In the genomic region with DNA sequence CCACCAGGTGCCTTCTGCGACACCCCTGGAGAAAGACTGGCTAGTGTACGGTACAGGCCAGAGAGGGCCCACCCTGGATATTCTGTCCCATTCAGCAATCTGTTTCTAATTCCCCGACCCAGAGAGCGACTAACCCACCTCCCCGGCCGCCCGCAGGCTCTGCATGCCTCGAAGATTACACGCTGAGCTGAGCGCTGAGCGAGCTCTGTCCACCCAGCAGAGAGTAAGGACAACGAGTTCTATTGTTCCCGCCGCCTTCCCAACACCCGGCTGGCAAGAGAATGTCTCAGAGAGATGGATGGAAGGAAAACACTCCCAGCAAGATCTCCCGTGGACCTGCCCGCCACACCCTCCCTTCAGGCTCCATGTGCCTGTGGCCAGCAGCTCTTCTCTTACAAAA, we compare ENCODE assay signal across 10 mouse cellular contexts.
DNase-seq lines count a peak whose midpoint lies in the region; ATAC-seq lines count a peak whose summit lies in the region.
"Had no signal": no experiment of that assay in that cellular context is flagged by ENCODE, and none has a peak within 500 bp of the region (broad histone marks: within the 10 kb centered on the region; RNA-seq: fewer than 3 reads in every experiment).

No protein-coding gene starts in this region.

- 8% methylated on average over 17 of the region's 17 CpGs for whole genome bisulfite sequencing in forebrain, embryonic 13.5 days
- WGBS in forebrain, embryonic 16.5 days: 11% methylated on average over 17 of the region's 17 CpGs
- 28% methylated on average over 17 of the region's 17 CpGs for WGBS in lung, embryonic 16.5 days
- WGBS in embryonic facial prominence, embryonic 15.5 days: 9% methylated on average over 17 of the region's 17 CpGs
- WGBS in neural tube, embryonic 11.5 days: 11% methylated on average over 17 of the region's 17 CpGs

- no peak for ATAC-seq in forebrain, embryonic 13.5 days
- ATAC-seq in forebrain, embryonic 16.5 days: no peak
- no peak for ATAC-seq in lung, embryonic 16.5 days (ENCODE audit: low read depth)
- peak; percentile 23 for ATAC-seq in embryonic facial prominence, embryonic 15.5 days (ENCODE audit: insufficient number of reproducible peaks, low FRiP score, low TSS enrichment, low read depth)
- ATAC-seq in neural tube, embryonic 11.5 days (ENCODE audit: insufficient read depth, low FRiP score, low TSS enrichment): no peak
- ATAC-seq in inflammation-experienced regulatory T-cells, adult 6 months: no peak
- ATAC-seq: Patski had no signal

- H3K27me3 ChIP-seq in forebrain, embryonic 13.5 days: peaks cover 6% of the 10 kb centered on the region; the same call in 1 of the 2 replicates
- no peaks in the 10 kb centered on the region for H3K27me3 ChIP-seq in forebrain, embryonic 16.5 days (replicated peaks; ENCODE audit: control insufficient read depth, insufficient read depth, low read length)
- H3K27me3 ChIP-seq in lung, embryonic 16.5 days (ENCODE audit: control insufficient read depth, insufficient read depth, low read depth, low read length): peaks cover 3% of the 10 kb centered on the region
- peaks cover 8% of the 10 kb centered on the region; the same call in 1 of the 2 replicates for H3K27me3 ChIP-seq in embryonic facial prominence, embryonic 15.5 days
- no peaks in the 10 kb centered on the region for H3K27me3 ChIP-seq in neural tube, embryonic 11.5 days (ENCODE audit: control insufficient read depth, insufficient read depth, low read length)
- H3K27me3 ChIP-seq: Patski had no signal

- no peak overlapping the region for H3K27ac ChIP-seq in forebrain, embryonic 13.5 days
- H3K27ac ChIP-seq in forebrain, embryonic 16.5 days (ENCODE audit: low read length): no peak overlapping the region
- no peak overlapping the region for H3K27ac ChIP-seq in lung, embryonic 16.5 days (ENCODE audit: low read length)
- no peak overlapping the region for H3K27ac ChIP-seq in embryonic facial prominence, embryonic 15.5 days (replicated peaks)
- H3K27ac ChIP-seq in neural tube, embryonic 11.5 days (ENCODE audit: low read depth, low read length): no peak overlapping the region

- 0 out of 2 replicates have a peak overlapping the region, but pooled peaks have one; percentile 21 for H3K9ac ChIP-seq in forebrain, embryonic 13.5 days
- no peak overlapping the region for H3K9ac ChIP-seq in forebrain, embryonic 16.5 days (replicated peaks; ENCODE audit: low read depth, low read length)
- 0 out of 2 replicates have a peak overlapping the region, but pooled peaks have one; percentile 9 for H3K9ac ChIP-seq in lung, embryonic 16.5 days (ENCODE audit: low read length)
- no peak overlapping the region for H3K9ac ChIP-seq in embryonic facial prominence, embryonic 15.5 days
- H3K9ac ChIP-seq in neural tube, embryonic 11.5 days (ENCODE audit: low read length): no peak overlapping the region; the same call in 1 of the 2 replicates

- H3K4me1 ChIP-seq in forebrain, embryonic 13.5 days: peaks cover 4% of the 10 kb centered on the region; the same call in 1 of the 2 replicates
- no peaks in the 10 kb centered on the region for H3K4me1 ChIP-seq in forebrain, embryonic 16.5 days (replicated peaks; ENCODE audit: control insufficient read depth, insufficient read depth, low read length)
- peaks cover 8% of the 10 kb centered on the region for H3K4me1 ChIP-seq in lung, embryonic 16.5 days (replicated peaks; ENCODE audit: control insufficient read depth, insufficient read depth, low read length)
- peaks cover 27% of the 10 kb centered on the region for H3K4me1 ChIP-seq in embryonic facial prominence, embryonic 15.5 days
- H3K4me1 ChIP-seq in neural tube, embryonic 11.5 days (ENCODE audit: control insufficient read depth, insufficient read depth, low read length): peaks cover 6% of the 10 kb centered on the region; the same call in 1 of the 2 replicates

- no peaks in the 10 kb centered on the region for H3K36me3 ChIP-seq in forebrain, embryonic 13.5 days (ENCODE audit: poor library complexity, severe bottlenecking)
- H3K36me3 ChIP-seq in forebrain, embryonic 16.5 days (ENCODE audit: control insufficient read depth, insufficient read depth): no peaks in the 10 kb centered on the region
- H3K36me3 ChIP-seq in lung, embryonic 16.5 days (ENCODE audit: control insufficient read depth, insufficient read depth, low read length): no peaks in the 10 kb centered on the region
- H3K36me3 ChIP-seq in embryonic facial prominence, embryonic 15.5 days: no peaks in the 10 kb centered on the region
- no peaks in the 10 kb centered on the region for H3K36me3 ChIP-seq in neural tube, embryonic 11.5 days (ENCODE audit: control insufficient read depth, insufficient read depth, low read length)

- no peak for DNase-seq in lung, adult 18-20 months
- peak; percentile 62 for DNase-seq in neural tube, embryonic 11.5 days (ENCODE audit: low spot score)
- no peak for DNase-seq in cerebellum, adult 9-11 months
- DNase-seq: heart, adult 11 months had no signal

- no peak overlapping the region for H3K4me2 ChIP-seq in forebrain, embryonic 13.5 days
- H3K4me2 ChIP-seq in forebrain, embryonic 16.5 days (ENCODE audit: low read length): no peak overlapping the region
- H3K4me2 ChIP-seq in lung, embryonic 16.5 days (ENCODE audit: low read depth, low read length): no peak overlapping the region
- no peak overlapping the region for H3K4me2 ChIP-seq in embryonic facial prominence, embryonic 15.5 days (replicated peaks)
- no peak overlapping the region for H3K4me2 ChIP-seq in neural tube, embryonic 11.5 days (ENCODE audit: low read depth)

- no peaks in the 10 kb centered on the region for H3K9me3 ChIP-seq in forebrain, embryonic 13.5 days (replicated peaks)
- no peaks in the 10 kb centered on the region for H3K9me3 ChIP-seq in forebrain, embryonic 16.5 days (ENCODE audit: control insufficient read depth, low read length)
- no peaks in the 10 kb centered on the region for H3K9me3 ChIP-seq in lung, embryonic 16.5 days (ENCODE audit: control insufficient read depth, low read length)
- no peaks in the 10 kb centered on the region for H3K9me3 ChIP-seq in embryonic facial prominence, embryonic 15.5 days (replicated peaks)
- no peaks in the 10 kb centered on the region for H3K9me3 ChIP-seq in neural tube, embryonic 11.5 days (ENCODE audit: control insufficient read depth, low read length)

- no peak overlapping the region for H3K4me3 ChIP-seq in forebrain, embryonic 13.5 days
- H3K4me3 ChIP-seq in forebrain, embryonic 16.5 days (replicated peaks; ENCODE audit: low read length): no peak overlapping the region
- H3K4me3 ChIP-seq in lung, embryonic 16.5 days (ENCODE audit: low read length): no peak overlapping the region
- H3K4me3 ChIP-seq in embryonic facial prominence, embryonic 15.5 days (replicated peaks): no peak overlapping the region
- H3K4me3 ChIP-seq in neural tube, embryonic 11.5 days (ENCODE audit: low read depth, low read length): no peak overlapping the region

Comparison
In these comparisons a context has a peak if more than half of its experiments do, and no peak if none do; other contexts are left out.
1. H3K9ac ChIP-seq: peak in forebrain, embryonic 13.5 days (single experiment) and lung, embryonic 16.5 days (single experiment); none in forebrain, embryonic 16.5 days (single experiment), embryonic facial prominence, embryonic 15.5 days (single experiment) and neural tube, embryonic 11.5 days (single experiment).